Mouse (Mus musculus): ENCODE measurements at regions not wholly inside any gene's neighbourhood (a gene's known extent, or its start where the extent isn't known, plus 50 kb on each side); places are given as distances from the start of the nearest gene placed in this dataset.

GRCm38 (mm10) chr4:69968424-69968823, 441.8 kb downstream of the Cdk5rap2 start:
- no peak for DNase-seq

Data from lung, postnatal 10 days (tissue).